Mouse (Mus musculus) midbrain, embryonic 13.5 days (tissue): ENCODE data around the gene Letmd1. TPM values are rescaled to one million over a fixed set of nuclear protein-coding genes. Genes with fewer than 3 reads are reported as not detected.
A peak's percentile ranks its signal among the peaks of the same experiment; 100 is the strongest.
"Not testable (repeated sequence)": the region's sequence is repeated elsewhere in the genome, so short reads cannot be mapped to it uniquely, and the experiment has no call there.

ENCODE experiments used
- ATAC-seq: fragments of 200-750 bp; cut with Nextera tagmentation; 2 replicates; pipeline ENCODE4 v1.8.0; 2017; ENCODE audit warnings: mild to moderate bottlenecking, moderate TSS enrichment, moderate library complexity
- H3K27ac ChIP-seq: fragments of 300-500 bp; sonication (generic); 2 replicates; pipeline ENCODE4 v1.5.1; 2015; ENCODE audit warnings: inconsistent platforms, mild to moderate bottlenecking, moderate library complexity
- H3K27me3 ChIP-seq: fragments of 300-500 bp; sonication (generic); 2 replicates; pipeline ENCODE4 v1.6.1; 2015; ENCODE audit warnings: mild to moderate bottlenecking, inconsistent platforms
- H3K36me3 ChIP-seq: fragments of 300-500 bp; sonication (generic); 2 replicates; pipeline ENCODE4 v1.6.1; 2015; ENCODE audit warnings: mild to moderate bottlenecking, inconsistent platforms
- H3K4me1 ChIP-seq: fragments of 300-500 bp; sonication (generic); replicated peaks from 2 replicates; pipeline ENCODE4 v1.6.1; 2015; ENCODE audit warnings: inconsistent platforms
- H3K4me2 ChIP-seq: fragments of 300-500 bp; sonication (generic); replicated peaks from 2 replicates; pipeline ENCODE4 v1.6.1; 2015; ENCODE audit warnings: moderate library complexity, mild to moderate bottlenecking, inconsistent platforms
- H3K4me3 ChIP-seq: fragments of 300-500 bp; sonication (generic); replicated peaks from 2 replicates; pipeline ENCODE4 v1.5.1; 2015; ENCODE audit warnings: mild to moderate bottlenecking, inconsistent platforms
- H3K9ac ChIP-seq: fragments of 300-500 bp; sonication (generic); replicated peaks from 2 replicates; pipeline ENCODE4 v1.6.1; 2015; ENCODE audit warnings: mild to moderate bottlenecking, inconsistent platforms
- H3K9me3 ChIP-seq: fragments of 300-500 bp; sonication (generic); 2 replicates; pipeline ENCODE4 v1.6.1; 2016; ENCODE audit warnings: mild to moderate bottlenecking, inconsistent platforms
- WGBS: fragments of 180-500 bp; shearing (Covaris S2); methylation state at CpG from one replicate; pipeline ENCODE4 v1.1.7; 2015; 5-methylcytosine and 5-hydroxymethylcytosine counted together
- polyA plus RNA-seq: library from polyadenylated mRNA; unstranded; fragments of >200 nt; fragmentation: Nextera tagmentation; extraction: Ambion mirVana; gene quantifications from 2 replicates; pipeline ENCODE4 v1.2.1, GENCODE M21; 2015

Gene Letmd1
- polyA plus RNA-seq, 1 experiment from 2014 or later = 55.2 TPM

DNA sequence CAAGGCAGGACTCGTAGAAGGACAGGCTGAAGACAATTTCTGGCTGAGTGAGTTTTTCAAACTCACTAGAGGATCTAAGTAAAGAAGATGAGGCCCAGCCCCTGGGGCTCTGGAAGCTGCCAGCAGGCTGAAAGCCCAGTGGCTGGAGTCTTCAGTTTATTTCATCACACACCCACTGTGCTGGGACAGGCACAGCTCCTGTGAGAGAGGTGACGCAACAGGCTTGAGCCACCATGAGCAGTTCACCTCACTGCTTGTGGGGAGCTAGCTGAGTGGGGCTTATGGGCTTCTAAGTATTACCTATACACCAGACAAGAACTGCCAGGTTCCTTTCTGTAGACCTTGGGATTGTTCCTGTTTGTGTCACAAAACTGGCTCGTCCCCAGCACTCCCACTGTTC, 16.8 kb downstream of the Letmd1 start:
- 94% methylated on average over 3 of the region's 3 CpGs for WGBS
- H3K27me3 ChIP-seq = no peaks in the 10 kb centered on the region
- H3K4me3 ChIP-seq = no peak overlapping the region
- H3K36me3 ChIP-seq = peaks cover 83% of the 10 kb centered on the region
- H3K9me3 ChIP-seq = no peaks in the 10 kb centered on the region
- H3K4me1 ChIP-seq = peaks cover 20% of the 10 kb centered on the region
- ATAC-seq = no peak
- H3K9ac ChIP-seq = no peak overlapping the region
- H3K27ac ChIP-seq = no peak overlapping the region
- H3K4me2 ChIP-seq = no peak overlapping the region

GRCm38 (mm10) chr15:100486450-100486849, 17.6 kb downstream of the Letmd1 start:
- H3K4me2 ChIP-seq = no peak overlapping the region
- H3K27ac ChIP-seq = no peak overlapping the region
- no peaks in the 10 kb centered on the region for H3K9me3 ChIP-seq
- WGBS = 13% methylated on average over 7 of the region's 7 CpGs
- no peak overlapping the region for H3K4me3 ChIP-seq
- no peaks in the 10 kb centered on the region for H3K27me3 ChIP-seq
- no peak overlapping the region for H3K9ac ChIP-seq
- no peak for ATAC-seq
- H3K36me3 ChIP-seq = peaks cover 74% of the 10 kb centered on the region
- H3K4me1 ChIP-seq = peaks cover 29% of the 10 kb centered on the region

GRCm38 (mm10) chr15:100487050-100487449, 18.2 kb downstream of the Letmd1 start:
- H3K27me3 ChIP-seq = no peaks in the 10 kb centered on the region
- WGBS = 86% methylated on average over 2 of the region's 2 CpGs
- ATAC-seq = no peak
- no peak overlapping the region for H3K4me3 ChIP-seq
- no peak overlapping the region for H3K9ac ChIP-seq
- H3K27ac ChIP-seq = no peak overlapping the region
- no peaks in the 10 kb centered on the region for H3K9me3 ChIP-seq
- H3K4me2 ChIP-seq = no peak overlapping the region
- H3K36me3 ChIP-seq = peaks cover 68% of the 10 kb centered on the region
- H3K4me1 ChIP-seq = peaks cover 35% of the 10 kb centered on the region

DNA sequence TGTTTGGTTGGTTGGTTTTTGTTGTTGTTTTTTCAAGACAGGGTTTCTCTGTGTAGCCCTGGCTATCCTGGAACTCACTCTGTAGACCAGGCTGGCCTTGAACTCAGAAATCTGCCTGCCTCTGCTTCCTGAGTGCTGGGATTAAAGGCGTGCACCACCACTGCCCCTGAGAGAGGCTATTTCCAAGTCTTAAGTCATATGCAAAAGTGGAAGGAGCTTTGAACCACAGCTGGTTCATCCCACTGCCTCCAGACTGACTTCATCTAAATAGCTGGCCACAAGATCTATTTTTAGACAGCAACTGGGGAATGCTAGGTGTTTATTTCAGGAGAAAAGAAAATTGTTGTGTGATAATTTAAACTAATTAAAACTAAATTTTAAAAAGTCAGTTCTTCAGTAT, 19.5 kb downstream of the Letmd1 start:
- ATAC-seq, H3K27ac ChIP-seq, H3K4me3 ChIP-seq, H3K9me3 ChIP-seq, H3K27me3 ChIP-seq, H3K4me2 ChIP-seq, H3K9ac ChIP-seq: not testable (repeated sequence)
- WGBS = 90% methylated on average over 1 of the region's 1 CpGs
- H3K4me1 ChIP-seq = peaks cover 47% of the 10 kb centered on the region
- peaks cover 56% of the 10 kb centered on the region for H3K36me3 ChIP-seq

DNA sequence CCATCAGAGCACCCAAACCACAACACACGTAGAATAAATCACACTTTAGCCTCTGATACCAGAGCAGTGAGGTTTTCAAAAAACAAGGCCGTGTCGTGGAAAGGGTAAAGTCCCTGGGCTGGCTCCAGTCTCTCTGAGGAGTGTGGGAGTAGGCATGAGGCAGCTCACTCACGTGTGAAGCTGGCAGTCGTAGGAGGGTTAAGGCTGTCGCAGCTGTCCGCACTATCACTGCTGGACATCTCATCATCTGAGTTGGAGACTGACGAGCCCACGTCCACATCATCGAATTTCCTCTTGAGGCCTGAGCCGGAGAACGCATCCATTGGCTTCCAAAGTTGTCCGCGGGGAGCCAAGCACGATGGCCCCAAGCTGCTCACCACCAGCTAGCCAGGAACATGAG, 20.4 kb downstream of the Letmd1 start:
- H3K27me3 ChIP-seq = no peaks in the 10 kb centered on the region
- H3K9me3 ChIP-seq = no peaks in the 10 kb centered on the region
- H3K4me1 ChIP-seq = peaks cover 56% of the 10 kb centered on the region
- no peak overlapping the region for H3K4me3 ChIP-seq
- ATAC-seq = no peak
- 85% methylated on average over 15 of the region's 15 CpGs for WGBS
- H3K4me2 ChIP-seq = no peak overlapping the region
- H3K36me3 ChIP-seq = peaks cover 47% of the 10 kb centered on the region
- no peak overlapping the region for H3K9ac ChIP-seq
- H3K27ac ChIP-seq = no peak overlapping the region

- no peaks in the 10 kb centered on the region for H3K9me3 ChIP-seq
- ATAC-seq = no peak
- peaks cover 20% of the 10 kb centered on the region for H3K36me3 ChIP-seq
- peaks cover 49% of the 10 kb centered on the region for H3K4me1 ChIP-seq
- no peaks in the 10 kb centered on the region for H3K27me3 ChIP-seq
- 76% methylated on average over 9 of the region's 9 CpGs for WGBS
- H3K4me2 ChIP-seq = peak overlapping the region; percentile 77
- no peak overlapping the region for H3K27ac ChIP-seq
- peak overlapping the region; percentile 7; the same call in 1 of the 2 replicates for H3K4me3 ChIP-seq
- no peak overlapping the region; the same call in 1 of the 2 replicates for H3K9ac ChIP-seq
Measured at GRCm38 (mm10) chr15:100491966-100492365, 23.1 kb downstream of the Letmd1 start.

GRCm38 (mm10) chr15:100494647-100495046, 25.8 kb downstream of the Letmd1 start:
- peak overlapping the region; percentile 99 for H3K27ac ChIP-seq
- no peaks in the 10 kb centered on the region for H3K9me3 ChIP-seq
- peak overlapping the region; percentile 77 for H3K4me2 ChIP-seq
- H3K36me3 ChIP-seq = 0 out of 2 replicates have a peak, but pooled peaks cover 4% of the 10 kb centered on the region
- ATAC-seq = peak; percentile 91
- H3K4me3 ChIP-seq = peak overlapping the region; percentile 85
- peak overlapping the region; percentile 97 for H3K9ac ChIP-seq
- H3K4me1 ChIP-seq = peaks cover 44% of the 10 kb centered on the region
- no peaks in the 10 kb centered on the region for H3K27me3 ChIP-seq
- WGBS = under 1% methylated on average over 29 of the region's 29 CpGs

DNA sequence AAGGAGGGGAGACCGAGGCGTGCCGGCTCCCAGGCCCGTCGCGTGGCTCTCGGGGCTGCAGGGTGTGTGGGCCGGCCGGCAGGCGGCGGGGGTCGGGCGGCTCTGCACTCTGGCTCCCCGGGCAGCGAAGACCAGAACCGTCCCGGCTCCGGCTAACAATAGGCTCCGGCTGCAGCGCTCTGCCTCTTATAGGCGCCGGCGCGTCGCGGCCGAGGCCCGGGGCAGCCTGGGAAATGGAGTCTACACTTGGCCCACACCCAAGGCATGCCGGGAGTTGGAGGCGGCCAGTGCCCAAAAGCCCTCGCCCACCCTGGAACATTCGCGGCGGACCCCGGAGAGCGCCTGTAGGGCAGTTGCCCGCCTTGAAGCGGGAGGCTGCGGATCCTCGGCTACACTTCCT, 26.3 kb downstream of the Letmd1 start, which contains the start of gene Csrnp2:
Gene Csrnp2, minus strand, starts transcription at position 387 of the 400 bp plus-strand sequence.
- Histone ChIP-seq H3K4me2 (peak within 1 kb of the TSS; percentile 77), H3K4me3 (peak within 1 kb of the TSS; percentile 85), H3K4me1 (peaks cover 41% of the 10 kb centered on the region), H3K9me3 (no peaks in the 10 kb centered on the region), H3K9ac (peak within 1 kb of the TSS; percentile 97), H3K36me3 (0 out of 2 replicates have a peak, but pooled peaks cover 4% of the 10 kb centered on the region), H3K27me3 (no peaks in the 10 kb centered on the region), H3K27ac (peak within 1 kb of the TSS; percentile 99)
- WGBS = under 1% methylated on average over 40 of the region's 40 CpGs
- ATAC-seq = peak; percentile 99

DNA sequence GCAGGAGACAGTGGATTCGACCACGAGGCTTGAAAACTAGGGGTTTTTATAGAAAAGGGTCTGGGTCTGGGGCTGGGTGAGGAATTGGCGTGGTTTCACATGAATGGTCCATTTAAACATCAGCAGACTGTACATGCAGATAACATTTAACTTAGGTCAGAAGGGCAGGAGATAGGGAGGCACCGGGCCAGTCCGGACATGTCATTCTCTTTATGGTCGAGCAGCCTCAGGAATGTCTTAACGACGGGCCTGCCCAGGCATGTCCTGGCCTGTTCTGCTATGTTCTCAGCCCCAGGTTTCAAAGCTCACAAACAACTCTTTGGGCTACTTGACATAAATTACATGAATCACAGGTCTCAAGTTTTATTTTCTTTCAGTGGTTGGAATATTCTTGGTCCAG, 30.7 kb downstream of the Letmd1 start:
- H3K4me3 ChIP-seq, H3K27ac ChIP-seq, H3K9me3 ChIP-seq, H3K4me2 ChIP-seq, H3K27me3 ChIP-seq, ATAC-seq, H3K4me1 ChIP-seq, H3K9ac ChIP-seq: not testable (repeated sequence)
- 92% methylated on average over 8 of the region's 8 CpGs for WGBS
- H3K36me3 ChIP-seq = peaks cover 22% of the 10 kb centered on the region

DNA sequence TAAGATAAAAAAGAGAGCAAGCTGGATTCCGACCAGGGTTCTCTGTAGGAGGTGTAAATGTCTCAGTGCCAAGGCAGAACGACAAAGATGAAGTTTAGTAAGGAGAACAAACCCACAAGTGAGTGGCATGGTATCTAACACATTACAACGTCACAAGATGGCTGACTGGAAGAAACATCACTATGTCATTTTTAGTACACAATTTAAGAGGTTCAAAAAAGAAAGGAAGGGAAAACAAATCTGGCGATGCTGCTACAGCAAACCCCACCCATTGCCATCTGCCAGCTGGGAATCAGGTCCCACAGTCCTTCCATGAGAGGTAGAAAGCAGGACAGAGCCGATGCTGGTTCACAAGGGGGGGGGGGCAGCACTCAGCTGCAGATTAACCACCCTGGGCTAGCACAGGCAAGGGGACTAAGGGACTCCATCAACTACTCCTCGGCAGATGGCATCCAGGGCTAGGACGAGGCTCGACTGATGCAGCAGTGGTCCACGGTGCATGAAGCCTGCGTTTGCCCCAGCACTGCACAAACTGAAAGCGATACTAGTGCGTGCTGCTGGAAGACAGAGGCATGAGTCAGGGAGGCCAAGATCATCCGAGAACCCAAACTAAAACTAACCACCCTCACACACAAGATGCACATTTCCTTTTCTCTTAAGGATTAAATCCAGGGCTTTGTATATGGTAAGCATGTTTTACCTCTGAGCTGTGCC, 39.8 kb downstream of the Letmd1 start:
- 93% methylated on average over 13 of the region's 13 CpGs for WGBS
- H3K27ac ChIP-seq = no peak overlapping the region
- no peaks in the 10 kb centered on the region for H3K9me3 ChIP-seq
- H3K4me2 ChIP-seq = no peak overlapping the region
- H3K27me3 ChIP-seq = no peaks in the 10 kb centered on the region
- H3K4me3 ChIP-seq = no peak overlapping the region
- no peak for ATAC-seq
- H3K36me3 ChIP-seq = peaks cover 90% of the 10 kb centered on the region
- no peak overlapping the region for H3K9ac ChIP-seq
- H3K4me1 ChIP-seq = no peaks in the 10 kb centered on the region

GRCm38 (mm10) chr15:100510072-100510471, 41.2 kb downstream of the Letmd1 start:
- Histone ChIP-seq H3K4me3 (no peak overlapping the region), H3K9me3 (no peaks in the 10 kb centered on the region), H3K27ac (no peak overlapping the region), H3K4me2 (no peak overlapping the region), H3K4me1 (no peaks in the 10 kb centered on the region), H3K36me3 (peaks cover 90% of the 10 kb centered on the region), H3K9ac (no peak overlapping the region), H3K27me3 (no peaks in the 10 kb centered on the region)
- WGBS = 95% methylated on average over 11 of the region's 11 CpGs
- ATAC-seq = no peak

DNA sequence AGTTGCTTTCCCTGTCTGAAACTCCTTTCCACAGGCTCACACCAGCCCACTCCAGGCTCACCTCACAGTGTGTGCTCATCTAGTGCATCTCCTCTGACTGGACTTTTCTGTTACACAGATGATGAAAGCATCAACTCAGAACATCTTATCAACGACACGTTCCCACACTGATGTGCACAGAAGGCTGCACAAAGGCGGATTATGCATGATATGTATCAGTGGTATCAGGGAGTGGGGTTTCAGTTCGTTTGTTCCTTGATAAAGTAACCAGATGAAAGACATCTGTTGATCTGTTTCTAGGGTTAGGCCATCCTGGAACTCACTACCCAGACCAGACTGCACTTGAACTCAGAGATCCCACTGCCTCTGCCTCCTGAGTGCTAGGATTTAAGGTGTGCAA, 44.6 kb downstream of the Letmd1 start:
- no peak overlapping the region for H3K9ac ChIP-seq
- WGBS = 95% methylated on average over 4 of the region's 4 CpGs
- no peaks in the 10 kb centered on the region for H3K27me3 ChIP-seq
- peaks cover 86% of the 10 kb centered on the region for H3K36me3 ChIP-seq
- no peak overlapping the region for H3K27ac ChIP-seq
- H3K4me3 ChIP-seq = no peak overlapping the region
- ATAC-seq = no peak
- no peaks in the 10 kb centered on the region for H3K9me3 ChIP-seq
- H3K4me2 ChIP-seq = no peak overlapping the region
- no peaks in the 10 kb centered on the region for H3K4me1 ChIP-seq

DNA sequence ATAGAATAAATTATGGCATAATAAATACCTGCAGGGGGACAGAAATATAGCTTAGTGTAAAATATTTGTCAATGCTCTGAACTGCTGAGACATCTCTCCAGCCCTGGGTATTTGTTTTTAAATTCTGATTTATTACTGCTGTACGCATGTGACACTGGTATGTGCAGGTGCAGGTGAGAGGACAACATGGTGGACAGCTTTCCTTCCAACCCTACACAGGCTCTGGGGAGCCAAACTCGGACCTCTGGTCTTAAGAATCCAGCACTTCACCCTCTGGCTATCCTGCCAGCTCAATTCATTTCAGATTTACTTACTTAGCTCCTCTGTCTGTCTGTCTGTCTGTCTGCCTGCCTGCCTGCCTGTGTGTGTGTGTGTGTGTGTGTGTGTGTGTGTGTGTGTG, 46.3 kb downstream of the Letmd1 start:
- Histone ChIP-seq H3K4me3 (no peak overlapping the region), H3K4me1 (no peaks in the 10 kb centered on the region), H3K9ac (no peak overlapping the region), H3K27ac (no peak overlapping the region), H3K9me3 (no peaks in the 10 kb centered on the region), H3K4me2 (no peak overlapping the region), H3K27me3 (no peaks in the 10 kb centered on the region), H3K36me3 (peaks cover 88% of the 10 kb centered on the region)
- 95% methylated on average over 2 of the region's 2 CpGs for WGBS
- ATAC-seq = no peak
